In genomic region chr17:84145826-84146287, GRCm38 (mm10) we compare ENCODE assay signal across 1 mouse cellular context.
TF ChIP-seq lines count a peak whose summit lies in the region.

No protein-coding gene starts in this region.

TF ChIP-seq in MEL, 35 proteins besides CTCF, POLR2A, EP300 and RAD21 (continued from another document):
- TF ChIP-seq RCOR1 (IDR thresholded peaks at IDR 0.05; ENCODE audit: low read depth, low read length) = no peak
- peak; percentile 91 for TF ChIP-seq ETS1 (IDR thresholded peaks at IDR 0.05; ENCODE audit: low read depth, low read length)
- TF ChIP-seq SMC3 (IDR thresholded peaks at IDR 0.05; ENCODE audit: low read depth, low read length) = peak; percentile 16; the same call in 1 of the 2 replicates
- peak; percentile 52; the same call in 1 of the 2 replicates for TF ChIP-seq TCF12 (IDR thresholded peaks at IDR 0.05; ENCODE audit: low read depth, low read length)
- TF ChIP-seq UBTF (IDR thresholded peaks at IDR 0.05; ENCODE audit: borderline replicate concordance, insufficient read depth, low read depth, low read length) = peak; percentile 62; the same call in 1 of the 2 replicates
- TF ChIP-seq POLR2AphosphoS2 (IDR thresholded peaks at IDR 0.05; ENCODE audit: low read length) = 0 out of 2 replicates have a peak, but pooled peaks have one; percentile 12
- no peak for TF ChIP-seq JUND (IDR thresholded peaks at IDR 0.05; ENCODE audit: low read depth, low read length)
- no peak for TF ChIP-seq MYB (IDR thresholded peaks at IDR 0.05; ENCODE audit: low read depth, low read length)
- TF ChIP-seq TBP (IDR thresholded peaks at IDR 0.05; ENCODE audit: low read depth, low read length) = peak; percentile 88
- no peak for TF ChIP-seq GABPA (IDR thresholded peaks at IDR 0.05; ENCODE audit: low read depth, low read length)
- no peak for TF ChIP-seq MAX (IDR thresholded peaks at IDR 0.05; ENCODE audit: low read length)
- no peak for TF ChIP-seq POLR2AphosphoS5 (IDR thresholded peaks at IDR 0.05; ENCODE audit: borderline replicate concordance, low read depth, low read length)
- 0 out of 2 replicates have a peak, but pooled peaks have one; percentile 1 for TF ChIP-seq ZC3H11A (IDR thresholded peaks at IDR 0.05; ENCODE audit: low read depth, low read length)
